Mouse (Mus musculus) heart, adult 8-10 months (tissue): Measurements from ENCODE around the gene Nup54. TPM values are rescaled to one million over a fixed set of nuclear protein-coding genes. Genes with fewer than 3 reads are reported as not detected.

Experiments
- DNase-seq: peaks from one replicate; pipeline ENCODE4 v3.0.0; 2022; ENCODE audit warnings: low spot score
- microRNA-seq: library from miRNA; unstranded; fragments of <30 nt; microRNA quantifications from one replicate; pipeline ENCODE4 v1.2.0, GENCODE M21; 2022
- total RNA-seq, 4 experiments: library from RNA; stranded (reverse); gene quantifications; 2 replicates each; pipeline ENCODE4 v1.2.4; 2022

Gene Nup54
- total RNA-seq, 4 experiments from 2014 or later = 12.1 to 18.4 (median 16.2) TPM

- DNase-seq = no peak
Measured at GRCm38 (mm10) chr5:92376795-92377405, 58.1 kb downstream of the Nup54 start.

- no peak for DNase-seq
Measured at GRCm38 (mm10) chr5:92375368-92375767, 59.7 kb downstream of the Nup54 start.

DNA sequence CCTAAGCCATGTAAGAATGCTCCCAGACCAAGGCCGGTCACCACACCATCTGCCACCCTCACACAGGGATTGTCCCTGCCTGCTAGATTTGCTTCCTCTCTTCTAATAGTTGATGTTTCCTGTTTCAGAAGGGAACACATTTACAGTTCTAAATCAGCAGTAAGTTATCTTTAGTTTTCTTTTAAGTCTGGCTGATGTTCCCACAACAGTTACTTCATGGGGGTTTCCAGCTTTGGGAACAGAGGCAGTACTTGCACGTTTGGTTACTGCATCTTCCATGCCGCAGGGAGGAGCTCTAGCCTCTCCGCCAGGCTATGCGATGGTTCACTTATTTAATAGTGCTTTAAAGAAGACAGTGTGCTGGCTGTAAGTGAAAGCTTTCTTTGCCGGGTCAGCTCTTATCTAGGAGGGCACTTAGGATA, 60.3 kb downstream of the Nup54 start:
- no peak for DNase-seq

DNA sequence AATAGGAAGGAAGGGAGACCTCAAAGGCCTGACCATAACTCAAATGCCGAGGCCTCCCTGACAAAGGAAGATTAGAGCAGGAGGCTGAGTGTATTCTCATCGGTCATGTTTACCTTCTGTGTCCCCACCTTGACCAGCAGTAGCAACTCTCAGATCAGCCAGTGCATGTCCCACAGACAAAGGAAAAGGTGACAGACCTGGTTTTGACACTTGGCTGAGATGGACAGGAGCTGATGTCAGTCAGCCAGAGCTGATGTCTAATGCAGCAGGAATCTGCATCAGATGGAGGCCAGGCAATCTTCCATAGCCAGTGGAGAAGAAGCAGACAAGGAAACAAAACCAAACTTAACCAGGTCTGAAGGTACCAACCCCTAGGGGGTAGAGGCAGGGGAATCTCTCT, 62.4 kb downstream of the Nup54 start:
- no peak for DNase-seq

DNA sequence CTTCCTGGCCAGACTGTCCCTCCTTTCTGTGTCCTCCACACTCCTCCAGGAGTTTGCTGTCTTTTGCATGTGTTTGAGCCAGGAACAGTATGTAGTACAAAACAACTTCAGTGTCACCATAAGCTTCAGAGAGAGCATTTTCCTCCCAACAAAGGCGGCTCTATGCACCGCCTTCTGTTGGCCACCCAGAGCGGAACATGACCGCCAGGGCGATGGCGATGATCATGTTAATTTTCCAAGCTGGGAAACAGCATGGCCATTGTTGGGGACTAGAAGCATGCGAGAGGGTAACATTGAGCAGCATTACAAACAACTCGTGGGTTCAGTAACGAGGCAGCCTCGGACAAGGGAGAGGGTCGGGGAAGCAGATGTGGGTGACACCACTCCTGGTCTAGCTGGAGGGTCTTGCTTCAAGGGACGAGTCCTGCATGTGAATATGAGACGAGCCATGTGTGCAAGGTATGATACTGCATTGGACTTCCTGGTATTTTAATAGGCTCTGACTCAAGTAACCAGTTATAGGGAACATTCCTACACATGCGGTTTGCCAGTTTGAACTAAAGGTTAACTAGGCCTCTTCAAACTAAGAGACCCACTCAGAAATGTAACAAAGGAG, 63.5 kb downstream of the Nup54 start:
- no peak for DNase-seq

DNA sequence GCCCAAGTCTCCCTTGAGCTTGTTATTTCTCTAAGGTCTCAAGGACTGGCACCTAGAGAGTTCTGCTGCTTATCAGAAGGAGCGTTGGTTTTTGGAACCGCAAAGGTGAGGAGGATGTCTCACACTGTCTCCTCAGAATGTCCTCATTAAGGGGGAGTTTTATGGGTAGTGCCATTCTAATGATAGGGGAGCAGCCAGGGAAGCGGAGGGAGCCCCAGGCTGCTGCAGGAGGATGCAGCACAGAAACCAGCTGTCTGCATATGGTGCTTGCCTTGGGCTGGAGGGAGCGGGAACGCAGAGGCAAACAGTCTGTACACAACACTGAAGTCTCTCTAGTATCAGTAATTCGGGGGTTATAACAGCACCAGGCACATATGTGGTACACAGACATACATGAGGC, 64.1 kb downstream of the Nup54 start:
- DNase-seq = no peak

DNA sequence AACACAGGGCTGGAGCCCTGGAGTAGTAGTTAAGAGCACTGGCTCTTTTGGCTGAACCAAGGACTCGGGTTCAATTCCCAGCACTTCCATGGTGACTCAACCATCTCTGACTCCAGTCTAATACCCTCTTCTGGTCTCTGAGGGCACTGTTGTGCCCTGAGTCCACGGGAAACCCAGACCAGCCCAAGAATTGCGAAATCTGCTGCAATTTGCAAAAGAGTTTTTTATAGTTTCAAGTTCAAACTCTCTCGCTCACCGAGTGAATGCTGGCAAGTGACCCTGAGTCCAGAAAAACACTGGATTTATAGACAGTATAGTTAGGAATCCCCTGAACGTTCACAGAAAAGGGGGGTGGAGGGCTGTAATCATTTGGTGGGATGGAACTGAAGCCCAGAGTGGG, 64.6 kb downstream of the Nup54 start:
- DNase-seq = no peak

DNA sequence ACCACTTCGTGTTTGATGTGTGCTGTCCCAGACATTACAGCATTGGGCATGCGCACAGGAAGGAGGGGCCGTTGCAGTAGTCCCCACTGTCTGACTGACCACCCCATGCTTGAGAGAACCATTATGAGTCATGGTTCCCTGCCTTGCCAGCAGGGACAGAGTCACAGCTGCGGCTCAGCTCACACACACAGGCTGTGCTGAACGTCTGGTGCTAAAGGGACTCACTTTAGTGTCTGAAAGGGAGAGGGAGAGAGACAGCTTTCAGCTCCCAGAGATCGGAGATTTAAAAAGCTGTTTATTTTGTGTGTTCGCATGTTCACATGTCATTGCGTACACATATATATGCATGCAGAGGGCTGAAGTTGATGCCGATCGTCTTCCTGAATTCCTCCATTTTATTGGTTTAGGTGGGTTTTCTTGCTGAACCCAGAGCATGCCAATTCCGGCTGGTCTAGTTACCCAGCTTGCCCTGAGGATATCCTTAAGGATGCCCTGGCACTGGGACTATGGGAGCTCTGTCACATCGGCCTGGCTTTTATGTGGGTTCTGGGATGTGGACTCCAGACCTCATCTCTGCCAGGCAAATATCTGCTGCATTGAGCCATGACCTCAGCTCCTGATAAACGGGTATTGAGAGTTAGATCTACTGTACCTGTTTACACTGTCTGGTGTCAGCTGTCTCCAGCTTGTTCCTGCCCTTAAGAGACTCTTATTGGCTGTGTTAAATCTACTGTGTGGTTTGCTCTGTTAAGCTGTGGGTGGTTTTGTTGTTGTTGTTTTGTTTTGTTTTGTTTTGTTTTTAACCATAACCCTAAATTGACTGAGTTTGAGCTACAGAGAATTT, 65.6 kb downstream of the Nup54 start:
- DNase-seq = no peak

- no peak for DNase-seq
Measured at GRCm38 (mm10) chr5:92368392-92368791, 66.6 kb downstream of the Nup54 start.

- no peak for DNase-seq
Measured at GRCm38 (mm10) chr5:92366565-92366964, 68.5 kb downstream of the Nup54 start.

Small RNA genes within 50 kb of the gene (microRNA-seq; reads per million reads assigned to microRNA genes)
- gene Mir6415 = not detected

Other genes starting within 250 kb of the Nup54 start
- not detected for gene U90926, start 219.8 kb downstream of the Nup54 start, total RNA-seq
- not detected for gene Ppef2, start 178.9 kb downstream of the Nup54 start, total RNA-seq
- 10 to 100 TPM; 15.9 to 21.7 (median 18.8) TPM for gene Naaa, start 157.0 kb downstream of the Nup54 start, total RNA-seq
- gene Sdad1, start 124.7 kb downstream of the Nup54 start, total RNA-seq = 10 to 100 TPM; 10.8 to 12.5 (median 11.4) TPM
- gene Cxcl9, start 107.1 kb downstream of the Nup54 start, total RNA-seq = 1 to 10 TPM in 3 of 4 experiments, under 1 TPM in 1; 0.79 to 1.8 (median 1.2) TPM
- gene Art3, start 103.4 kb downstream of the Nup54 start, total RNA-seq = 100 to 1,000 TPM; 573 to 758 (median 670) TPM
- not detected for gene Cxcl10, start 86.3 kb downstream of the Nup54 start, total RNA-seq
- gene Scarb2, start 71.6 kb upstream of the Nup54 start, total RNA-seq = 10 to 100 TPM; 84.5 to 87.7 (median 86.8) TPM
- gene Fam47e, start 119.8 kb upstream of the Nup54 start, total RNA-seq = not detected
- gene Stbd1, start 167.8 kb upstream of the Nup54 start, total RNA-seq = 1 to 10 TPM in 3 of 4 experiments, under 1 TPM in 1; 0.87 to 2.1 (median 1.4) TPM
- gene Ccdc158, start 240.1 kb upstream of the Nup54 start, total RNA-seq = under 1 TPM in 2 of 4 experiments, not detected in 2; 0.06 to 0.09 TPM
- gene Shroom3, start 248.2 kb upstream of the Nup54 start, total RNA-seq = 10 to 100 TPM; 38.0 to 42.8 (median 40.7) TPM